Mouse (Mus musculus) liver, embryonic 14.5 days (tissue): ENCODE results near the gene Rab3c. TPM values are rescaled to one million over a fixed set of nuclear protein-coding genes. Genes with fewer than 3 reads are reported as not detected.

Experiments
- ATAC-seq: fragments of 200-750 bp; cut with Nextera tagmentation; 2 replicates; pipeline ENCODE4 v1.8.0; 2017; ENCODE audit warnings: moderate number of reproducible peaks, mild to moderate bottlenecking, moderate library complexity; ENCODE audit not compliant: insufficient read depth
- DNase-seq, 3 experiments: peaks; one replicate each; pipeline ENCODE4 v3.0.0-alpha.2; 2012 to 2013; ENCODE audit warnings: low read depth in 3 of 3, low spot score in 3 of 3
- H3K27ac ChIP-seq: fragments of 300-500 bp; sonication (generic); 2 replicates; pipeline ENCODE4 v1.5.1; 2014; ENCODE audit warnings: moderate library complexity, mild to moderate bottlenecking, control low read depth, inconsistent platforms
- H3K27me3 ChIP-seq: fragments of 300-500 bp; sonication (generic); 2 replicates; pipeline ENCODE4 v1.6.1; 2014; ENCODE audit warnings: mild to moderate bottlenecking, low read length, moderate library complexity; ENCODE audit not compliant: control insufficient read depth, insufficient read depth
- H3K36me3 ChIP-seq: fragments of 300-500 bp; sonication (generic); replicated peaks from 2 replicates; pipeline ENCODE4 v1.6.1; 2014; ENCODE audit warnings: low read depth; ENCODE audit not compliant: control insufficient read depth, insufficient read depth
- H3K4me1 ChIP-seq, 2 experiments: fragments of 200-500 bp in 1 of 2; fragments of 300-500 bp in 1 of 2; sonication (generic) in 1 of 2; replicated peaks; 2 replicates each; pipeline ENCODE4 v1.6.1; 2012 to 2014; ENCODE audit warnings: antibody characterized with exemption in 1 of 2, inconsistent platforms in 1 of 2, low read length in 1 of 2; ENCODE audit not compliant: control insufficient read depth in 2 of 2, insufficient read depth in 2 of 2
- H3K4me2 ChIP-seq: fragments of 300-500 bp; sonication (generic); 2 replicates; pipeline ENCODE4 v1.6.1; 2014; ENCODE audit warnings: low read depth, mild to moderate bottlenecking, control low read depth, moderate library complexity
- H3K4me3 ChIP-seq, 2 experiments: fragments of 200-500 bp in 1 of 2; fragments of 300-500 bp in 1 of 2; sonication (generic) in 1 of 2; 2 replicates each; pipeline ENCODE4 v1.5.1; 2012 to 2014; ENCODE audit warnings: low read depth in 2 of 2, low read length in 2 of 2, mild to moderate bottlenecking in 2 of 2, control low read depth in 1 of 2, inconsistent platforms in 1 of 2, moderate library complexity in 1 of 2; ENCODE audit not compliant: insufficient read depth in 1 of 2
- H3K9ac ChIP-seq: fragments of 300-500 bp; sonication (generic); replicated peaks from 2 replicates; pipeline ENCODE4 v1.6.1; 2014; ENCODE audit warnings: mild to moderate bottlenecking, control low read depth, moderate library complexity
- H3K9me3 ChIP-seq: fragments of 300-500 bp; sonication (generic); 2 replicates; pipeline ENCODE4 v1.6.1; 2016; ENCODE audit warnings: low read length, mixed read lengths; ENCODE audit not compliant: control insufficient read depth
- CTCF ChIP-seq: IDR thresholded peaks from 2 replicates; pipeline ENCODE4 v1.5.1; 2016; ENCODE audit warnings: antibody characterized with exemption, low read depth, control low read depth
- EP300 ChIP-seq: IDR thresholded peaks from 2 replicates; pipeline ENCODE4 v1.6.1; 2016; ENCODE audit warnings: antibody characterized with exemption, low read depth
- WGBS: fragments of 180-500 bp; shearing (Covaris S2); extraction: QIAGEN DNeasy Blood & Tissue Kit; methylation state at CpG from one replicate; pipeline ENCODE4 v1.1.7; 2014; ENCODE audit not compliant: insufficient replicate concordance; 5-methylcytosine and 5-hydroxymethylcytosine counted together
- polyA plus RNA-seq, 2 experiments: library from polyadenylated mRNA; depleted of rRNA in 1 of 2; stranded (reverse) in 1 of 2; unstranded in 1 of 2; fragments of >200 nt; fragmentation: Nextera tagmentation in 1 of 2; extraction: Ambion mirVana in 1 of 2; gene quantifications; 2 replicates each; pipeline versions ENCODE4 v1.2.1 to v1.2.3; 2012 to 2014

Rab3c gene
- polyA plus RNA-seq, 2 experiments, result under 0.01 TPM; not detected in 1

DNA sequence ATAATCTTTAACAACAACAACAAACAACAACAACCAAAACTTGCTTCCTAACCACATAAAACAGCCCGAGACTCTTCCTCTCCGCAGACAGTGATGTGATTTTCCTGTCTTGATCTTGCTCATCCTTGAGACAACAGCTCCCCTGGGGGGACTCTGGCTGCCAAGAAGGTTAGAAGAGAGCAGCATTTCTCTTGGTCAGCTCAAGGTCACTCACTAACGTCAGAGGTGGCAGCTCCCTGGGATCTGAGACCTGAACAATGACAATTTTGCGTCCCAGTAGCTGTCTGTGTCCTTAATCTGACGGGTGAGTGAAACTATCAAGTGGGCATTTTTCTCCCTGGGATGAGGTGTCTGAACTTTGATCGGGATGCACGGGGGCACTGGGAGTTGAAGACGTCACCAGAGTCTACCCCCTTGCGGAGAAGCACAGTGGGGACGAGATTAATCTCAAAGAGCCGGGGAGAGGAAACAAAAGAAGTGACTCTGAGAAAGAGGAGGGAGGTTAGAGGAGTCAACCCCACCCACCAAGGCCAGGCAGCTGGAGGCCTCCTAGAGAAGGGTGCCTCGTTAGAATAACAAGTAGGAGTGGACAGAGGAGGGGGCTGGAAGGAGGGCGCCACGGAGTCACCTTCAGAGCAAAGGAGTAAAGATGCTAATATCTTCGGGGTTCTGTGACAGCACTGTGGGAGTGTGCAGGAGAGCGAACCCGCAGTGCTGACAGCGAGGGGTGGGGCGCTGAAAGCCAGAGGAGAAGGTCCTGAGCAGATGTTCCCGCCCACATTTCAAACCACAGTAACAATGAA, 261.7 kb downstream of the Rab3c start:
- DNase-seq (no peak), ATAC-seq (no peak)
- H3K4me2 ChIP-seq, result peak overlapping the region; percentile 49
- no peaks in the 10 kb centered on the region for H3K36me3 ChIP-seq
- H3K27ac ChIP-seq, result no peak overlapping the region
- peaks cover 2% of the 10 kb centered on the region for H3K27me3 ChIP-seq
- no peaks in the 10 kb centered on the region for H3K9me3 ChIP-seq
- TF ChIP-seq EP300 (no peak), CTCF (no peak)
- H3K4me1 ChIP-seq, result no peaks in the 10 kb centered on the region
- H3K4me3 ChIP-seq, result no peak overlapping the region
- no peak overlapping the region for H3K9ac ChIP-seq
- 2% methylated on average over 20 of the region's 20 CpGs for WGBS

DNA sequence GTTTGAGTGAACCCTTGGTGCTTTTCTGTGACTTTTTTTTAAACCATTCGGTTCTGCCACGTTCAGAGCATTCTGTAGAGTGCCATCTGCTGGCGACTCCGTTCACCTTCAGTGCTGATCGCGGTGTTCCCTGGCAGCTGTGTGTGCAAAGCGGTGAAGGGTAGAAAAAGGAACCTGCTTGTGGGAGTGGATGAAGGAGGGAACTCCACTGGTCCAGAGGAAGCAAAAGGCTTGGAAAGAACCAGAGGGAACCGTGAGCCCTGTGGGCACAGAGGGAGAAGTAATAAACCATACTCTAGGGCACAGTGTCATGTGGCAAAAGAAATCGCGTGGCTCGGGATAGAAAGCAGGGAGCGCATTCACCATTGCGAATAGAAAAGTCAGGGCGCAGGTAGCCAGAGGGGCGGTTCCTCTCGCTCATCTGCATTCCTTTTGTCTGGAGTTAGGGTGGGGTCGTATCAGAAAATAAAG, 262.3 kb downstream of the Rab3c start:
- Histone ChIP-seq H3K27ac (no peak overlapping the region), H3K27me3 (peaks cover 2% of the 10 kb centered on the region), H3K9ac (no peak overlapping the region), H3K4me2 (peak overlapping the region; percentile 49), H3K36me3 (no peaks in the 10 kb centered on the region), H3K9me3 (no peaks in the 10 kb centered on the region), H3K4me3 (peak overlapping the region in 1 of 2 experiments; percentile 9; a peak in 2 of 4 replicates), H3K4me1 (no peaks in the 10 kb centered on the region)
- DNase-seq, result peak; percentile 14 to 23 (median 17)
- peak; percentile 72 for TF ChIP-seq CTCF
- TF ChIP-seq EP300, result no peak
- ATAC-seq, result no peak
- 1% methylated on average over 17 of the region's 17 CpGs for WGBS

DNA sequence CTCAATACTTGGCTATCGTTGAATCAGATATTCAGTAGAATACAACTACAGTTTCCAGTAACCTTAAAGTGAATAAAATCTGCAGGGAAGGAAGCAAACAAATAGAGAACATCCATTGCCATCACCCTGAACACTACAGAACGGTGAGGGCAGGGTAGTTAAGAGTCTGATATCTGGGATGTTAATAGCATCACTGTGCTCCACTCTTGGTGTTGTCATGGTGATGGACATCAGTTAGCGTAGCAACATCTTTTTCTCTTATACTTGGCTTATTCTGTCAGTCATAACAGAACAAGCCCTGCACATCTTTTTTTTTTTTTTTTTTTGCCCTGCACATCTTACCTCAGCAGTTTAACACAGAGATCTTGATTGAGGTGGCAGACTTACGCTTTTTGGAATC, 268.8 kb downstream of the Rab3c start:
- ATAC-seq (no peak), DNase-seq (no peak)
- 75% methylated on average over 4 of the region's 4 CpGs for WGBS
- Histone ChIP-seq H3K4me3 (no peak overlapping the region), H3K9me3 (no peaks in the 10 kb centered on the region), H3K27ac (no peak overlapping the region), H3K4me2 (no peak overlapping the region), H3K4me1 (no peaks in the 10 kb centered on the region), H3K9ac (no peak overlapping the region), H3K36me3 (no peaks in the 10 kb centered on the region), H3K27me3 (no peaks in the 10 kb centered on the region; the same call in 1 of the 2 replicates)
- TF ChIP-seq EP300 (no peak), CTCF (no peak)

DNA sequence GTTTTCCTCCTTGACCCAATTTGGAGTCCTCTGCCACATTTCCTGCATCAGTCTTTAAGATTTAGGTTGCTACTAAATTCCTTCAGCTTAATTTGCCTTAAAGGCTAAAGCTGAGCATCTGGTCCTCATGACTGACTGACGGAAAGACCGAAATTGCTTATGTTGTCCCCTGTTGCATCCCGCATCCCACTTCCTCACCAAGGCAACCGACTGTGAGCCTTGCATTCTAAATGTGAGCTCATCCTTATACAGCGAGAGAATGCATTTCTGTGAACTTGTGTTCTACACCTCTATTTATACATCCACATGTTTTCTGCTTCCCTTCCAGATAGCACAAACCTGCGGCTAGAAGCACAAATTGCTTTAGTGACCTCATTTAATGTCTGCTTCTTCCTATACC, 269.9 kb downstream of the Rab3c start:
- no peak overlapping the region for H3K27ac ChIP-seq
- no peaks in the 10 kb centered on the region for H3K9me3 ChIP-seq
- H3K36me3 ChIP-seq, result no peaks in the 10 kb centered on the region
- no peak overlapping the region for H3K9ac ChIP-seq
- no peak overlapping the region for H3K4me2 ChIP-seq
- H3K4me1 ChIP-seq, result no peaks in the 10 kb centered on the region
- WGBS, result 63% methylated on average over 6 of the region's 6 CpGs
- TF ChIP-seq CTCF (no peak), EP300 (no peak)
- no peak overlapping the region for H3K4me3 ChIP-seq
- ATAC-seq, result no peak
- no peak for DNase-seq
- H3K27me3 ChIP-seq, result no peaks in the 10 kb centered on the region; the same call in 1 of the 2 replicates

DNA sequence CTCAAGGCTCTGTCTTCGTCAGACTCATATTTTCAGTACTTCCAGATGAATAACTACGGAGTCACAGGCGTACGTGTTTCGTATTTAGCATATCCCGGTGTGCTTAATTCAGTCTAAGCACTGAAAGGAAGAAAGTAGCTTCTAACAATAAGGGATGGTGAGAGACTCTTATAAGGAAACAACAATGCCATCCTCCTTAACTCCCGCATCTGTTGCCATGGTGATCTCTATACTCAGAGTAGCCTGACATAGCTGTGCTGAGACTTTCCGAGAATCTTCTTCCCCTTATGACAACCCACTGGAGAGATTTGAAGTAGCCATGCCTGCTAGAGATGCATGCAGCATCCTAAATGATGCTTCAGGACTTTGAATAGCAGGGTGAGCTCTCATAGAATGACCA, 272.3 kb downstream of the Rab3c start:
- ATAC-seq (no peak), DNase-seq (no peak)
- no peak overlapping the region for H3K4me3 ChIP-seq
- no peaks in the 10 kb centered on the region for H3K27me3 ChIP-seq
- no peaks in the 10 kb centered on the region for H3K36me3 ChIP-seq
- H3K9ac ChIP-seq, result no peak overlapping the region
- TF ChIP-seq EP300 (no peak), CTCF (no peak)
- no peak overlapping the region for H3K27ac ChIP-seq
- no peak overlapping the region for H3K4me2 ChIP-seq
- H3K9me3 ChIP-seq, result no peaks in the 10 kb centered on the region
- WGBS, result 64% methylated on average over 8 of the region's 8 CpGs
- H3K4me1 ChIP-seq, result no peaks in the 10 kb centered on the region
